Mouse (Mus musculus) layer of hippocampus, adult 18-20 months (tissue): Measurements from ENCODE around the gene Tmsb10. TPM values are rescaled to one million over a fixed set of nuclear protein-coding genes. Genes with fewer than 3 reads are reported as not detected.

Source experiments
- DNase-seq, 2 experiments: peaks; one replicate each; pipeline ENCODE4 v3.0.0; 2022; ENCODE audit warnings: low spot score in 2 of 2
- total RNA-seq, 2 experiments: library from RNA; stranded (reverse); gene quantifications; 2 replicates each; pipeline ENCODE4 v1.2.3; 2021

Tmsb10 gene
- total RNA-seq, 2 experiments from 2014 or later: 264 to 325 TPM

DNA sequence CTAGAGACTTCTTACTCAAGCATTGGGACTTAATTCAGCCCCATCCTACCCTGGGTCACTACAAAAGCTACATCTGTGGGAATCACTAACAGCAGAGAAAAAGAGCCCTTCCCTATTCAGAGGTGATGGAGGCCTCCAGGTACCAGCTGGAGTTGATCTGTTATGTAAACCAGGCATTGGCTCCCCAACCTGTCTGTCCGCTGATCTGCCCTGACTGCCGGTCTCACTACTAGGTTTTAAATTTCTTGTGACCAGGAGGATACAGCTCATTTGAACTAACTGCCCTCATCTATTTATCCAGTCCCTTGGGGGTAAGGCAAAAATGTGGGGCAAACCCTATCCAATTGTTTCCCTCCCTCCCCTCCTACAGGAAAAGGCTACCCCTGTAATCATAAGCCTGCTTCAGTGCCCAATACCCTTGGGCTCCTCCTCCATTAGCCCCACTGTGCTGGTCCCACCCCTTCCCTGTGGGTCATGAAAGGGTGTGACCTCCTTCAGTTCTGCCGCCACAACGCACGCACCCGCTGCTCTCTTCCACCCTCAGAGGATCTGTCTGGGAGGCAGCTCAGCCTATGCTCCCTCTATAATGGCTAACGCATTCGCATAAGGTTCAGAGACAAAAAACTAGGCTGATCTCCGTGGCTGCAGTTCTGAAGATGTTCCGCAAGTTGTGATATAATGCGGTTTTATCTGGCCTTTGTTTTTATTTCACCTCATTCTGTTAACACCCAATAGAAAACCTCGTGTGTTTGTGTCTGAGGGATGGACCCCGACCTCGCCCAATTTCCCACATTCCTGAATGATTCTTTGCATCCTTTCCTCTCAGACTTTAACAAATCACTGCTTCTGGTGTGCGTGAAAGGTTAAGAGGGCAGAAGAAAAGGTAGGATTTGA, 2.1 kb downstream of the Tmsb10 start:
- no peak for DNase-seq

GRCm38 (mm10) chr6:72955517-72956198, 2.9 kb downstream of the Tmsb10 start:
- DNase-seq: no peak

GRCm38 (mm10) chr6:72954786-72955185, 3.8 kb downstream of the Tmsb10 start:
- no peak for DNase-seq

- DNase-seq: no peak
Observed at GRCm38 (mm10) chr6:72952967-72953366, 5.6 kb downstream of the Tmsb10 start.

- DNase-seq: no peak
Observed at GRCm38 (mm10) chr6:72952221-72952620, 6.3 kb downstream of the Tmsb10 start.

DNA sequence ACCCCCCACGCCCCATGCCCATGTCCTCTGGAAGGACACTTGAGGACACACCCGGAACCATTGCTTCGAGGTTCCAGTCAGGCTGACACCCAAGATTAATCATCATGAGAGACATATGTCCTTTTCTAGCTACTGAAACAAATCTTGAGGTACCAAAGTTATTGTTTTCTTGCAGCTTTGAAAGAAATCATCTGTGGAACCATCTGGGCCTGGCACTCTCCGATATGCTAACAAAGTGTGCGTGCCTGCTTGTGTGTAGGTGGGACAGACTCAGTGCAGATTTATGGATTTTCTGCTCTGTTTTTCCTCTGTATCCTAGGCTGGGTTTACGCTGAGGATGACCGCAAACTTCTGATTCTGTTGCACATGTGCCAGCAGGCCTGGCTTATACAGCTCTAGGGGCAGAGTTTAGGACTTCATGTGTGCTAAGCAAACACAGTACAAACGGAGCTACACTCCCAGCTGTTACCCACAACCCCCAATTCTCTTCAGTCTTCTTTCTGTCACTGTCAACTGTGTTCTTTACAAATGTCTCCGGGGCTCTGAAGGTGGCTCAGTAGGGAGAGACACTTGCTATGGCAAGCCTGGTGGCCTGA, 9.3 kb downstream of the Tmsb10 start:
- DNase-seq: peak; percentile 79 to 92

- no peak for DNase-seq
Observed at GRCm38 (mm10) chr6:72948392-72948791, 10.2 kb downstream of the Tmsb10 start.

DNA sequence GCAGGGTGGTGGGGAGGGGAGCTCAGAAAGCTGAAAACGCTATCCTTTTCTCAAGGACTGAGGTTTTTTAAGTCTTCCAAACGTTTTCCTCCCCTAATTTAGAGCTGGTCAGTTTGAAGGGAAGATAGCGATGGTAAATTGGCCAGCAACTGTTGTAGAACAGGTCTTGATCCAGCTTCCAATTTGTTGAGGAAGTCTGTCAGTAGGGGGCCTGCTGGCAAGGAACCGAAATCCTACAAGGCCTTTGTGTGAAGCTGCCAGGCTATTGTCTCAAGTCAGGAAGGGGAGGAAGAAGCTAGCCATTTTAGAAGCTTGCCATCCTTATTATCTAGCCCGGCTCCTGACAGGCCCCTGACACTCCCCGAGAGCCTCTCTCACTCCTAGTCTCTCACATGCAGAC, 10.6 kb downstream of the Tmsb10 start:
- DNase-seq: no peak

- peak; percentile 52 to 91 for DNase-seq
Observed at GRCm38 (mm10) chr6:72940493-72940892, 18.1 kb downstream of the Tmsb10 start.

DNA sequence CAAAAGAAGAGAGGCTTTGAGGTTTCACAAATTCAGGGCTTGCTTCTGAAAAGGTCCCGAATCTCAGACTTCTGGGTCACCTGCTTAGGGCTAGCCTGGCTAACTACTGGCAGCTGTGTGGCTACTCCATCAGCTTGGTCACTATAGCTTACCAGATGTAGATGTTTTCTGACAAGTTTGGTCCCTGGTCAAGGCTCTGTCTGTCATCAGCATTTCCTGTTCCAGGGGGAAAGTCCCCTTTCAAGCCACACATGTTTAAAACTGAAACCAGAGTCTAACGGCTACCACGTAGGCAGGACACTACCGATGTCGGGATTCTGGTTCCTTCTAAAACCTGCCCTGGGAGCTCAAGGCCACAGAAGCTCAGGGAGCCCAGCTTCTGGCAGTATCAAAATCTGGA, 20.7 kb downstream of the Tmsb10 start:
- no peak for DNase-seq

- DNase-seq: no peak
Observed at GRCm38 (mm10) chr6:72937430-72937829, 21.1 kb downstream of the Tmsb10 start.

DNA sequence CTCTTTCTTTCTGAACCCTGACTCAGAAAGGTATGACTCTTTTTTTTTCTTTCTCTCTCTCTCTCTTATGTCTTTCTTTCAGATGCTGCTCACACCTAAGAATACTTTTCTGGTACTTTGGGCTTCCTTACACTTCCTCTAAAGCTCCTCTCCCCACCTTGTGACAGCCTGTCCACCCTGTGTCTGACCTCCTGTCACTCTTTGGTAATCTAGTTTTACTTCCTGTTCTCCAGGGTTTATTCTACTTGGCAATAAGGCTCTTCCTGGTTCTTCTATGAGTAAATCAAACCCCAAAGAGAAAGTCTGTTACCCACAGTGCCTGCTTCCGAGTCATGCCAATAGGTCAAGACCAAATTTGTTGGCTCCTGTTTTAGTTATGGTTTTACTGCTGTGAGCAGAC, 25.6 kb downstream of the Tmsb10 start:
- no peak for DNase-seq

GRCm38 (mm10) chr6:72931533-72931932, 27.0 kb downstream of the Tmsb10 start:
- no peak for DNase-seq

- no peak for DNase-seq
Observed at GRCm38 (mm10) chr6:72929795-72930398, 28.7 kb downstream of the Tmsb10 start.

DNA sequence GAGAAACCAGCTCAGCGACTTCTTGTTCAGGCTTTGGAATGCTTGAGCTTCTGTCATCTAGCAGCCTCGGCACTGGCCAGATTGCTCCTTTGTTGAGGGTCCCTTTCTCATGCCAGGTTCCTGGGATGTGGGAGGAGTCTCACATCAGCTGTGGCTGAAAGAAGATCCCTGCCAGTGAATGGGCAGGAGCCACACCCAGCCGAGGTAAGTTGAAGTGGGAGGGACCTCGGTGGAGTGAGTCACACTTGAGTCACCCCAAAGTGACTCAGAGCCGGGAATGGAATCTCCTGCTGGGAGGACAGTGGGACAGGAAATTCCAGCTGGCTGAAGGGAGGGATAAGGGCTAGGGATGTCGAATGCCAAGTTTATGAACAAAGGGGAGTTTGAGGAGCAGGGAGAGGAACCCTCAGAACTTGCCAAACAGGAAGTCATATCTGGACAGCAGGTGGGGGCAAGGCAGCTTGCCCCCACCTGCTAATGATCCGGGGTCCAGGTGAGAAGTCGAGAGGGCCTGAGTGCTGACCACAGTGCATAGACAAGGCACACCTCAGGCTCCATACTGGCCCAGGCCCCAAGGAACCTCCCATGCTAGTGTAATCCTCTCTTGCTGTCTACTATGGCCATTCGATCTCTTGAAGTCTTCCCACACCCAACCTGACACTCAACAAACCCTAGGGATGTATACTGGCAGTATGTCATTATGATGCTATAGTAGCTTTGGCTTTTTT, 31.6 kb downstream of the Tmsb10 start:
- DNase-seq: no peak

DNA sequence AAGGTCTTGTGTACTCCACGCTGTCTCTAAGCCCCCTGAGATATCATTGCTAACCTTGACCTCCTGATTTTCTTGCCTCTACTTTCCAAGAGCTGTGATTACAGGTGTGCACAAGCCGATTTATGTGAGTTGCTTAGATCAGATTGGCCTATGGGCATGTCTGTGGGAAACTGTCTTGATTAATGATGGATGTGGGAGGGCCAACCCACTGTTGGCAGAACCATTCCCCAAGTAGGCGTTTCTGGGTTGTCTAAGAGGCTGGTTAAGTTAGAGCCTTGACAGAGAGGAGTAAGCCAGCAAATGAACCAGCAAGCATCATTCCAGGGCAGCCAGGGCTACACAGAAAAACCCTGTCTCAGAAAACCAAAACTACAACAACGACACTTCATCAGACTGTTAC, 32.5 kb downstream of the Tmsb10 start:
- DNase-seq: no peak

GRCm38 (mm10) chr6:72923381-72923780, 35.2 kb downstream of the Tmsb10 start:
- no peak for DNase-seq

DNA sequence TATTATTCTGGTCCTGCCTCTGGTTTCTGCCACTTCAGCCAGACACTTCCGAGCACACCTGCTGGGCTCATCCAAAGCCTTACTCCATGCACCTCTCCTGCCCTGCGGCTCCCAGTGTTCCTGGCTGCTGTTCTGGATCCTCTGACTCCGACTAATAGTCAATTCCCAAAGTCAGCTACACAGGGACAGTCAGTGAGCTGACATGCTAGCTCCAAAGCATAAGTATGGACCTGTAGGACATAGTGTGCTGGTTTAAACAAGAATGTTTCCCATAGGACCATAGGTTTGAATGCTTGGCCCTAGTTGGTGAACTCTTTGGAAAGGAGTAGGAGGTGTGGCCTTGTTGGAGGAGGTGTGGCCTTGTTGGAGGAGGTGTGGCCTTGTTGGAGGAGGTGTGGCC, 37.5 kb downstream of the Tmsb10 start:
- no peak for DNase-seq

GRCm38 (mm10) chr6:72918510-72919033, 40.0 kb downstream of the Tmsb10 start:
- DNase-seq: no peak

DNA sequence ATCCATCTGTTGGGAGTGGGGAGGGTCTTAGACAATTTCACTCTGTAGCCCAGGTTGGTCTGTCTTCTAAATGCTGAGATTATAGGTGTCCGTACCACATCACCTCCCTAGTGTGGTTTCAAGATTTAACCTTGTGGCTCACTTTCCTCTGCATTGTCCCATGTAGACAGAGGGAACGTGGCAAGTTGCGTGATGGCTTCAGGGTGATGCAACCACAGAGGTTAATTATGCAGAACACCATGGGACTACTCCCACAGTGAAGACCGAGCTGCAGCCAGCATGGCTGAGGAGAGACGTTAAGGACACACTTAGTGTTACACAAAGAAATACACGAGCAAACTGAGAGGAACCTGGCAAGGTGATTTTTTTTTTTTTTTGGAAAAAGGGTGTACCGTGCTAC, 42.2 kb downstream of the Tmsb10 start:
- DNase-seq: no peak
